Comparison of ENCODE assay signal across 19 mouse cellular contexts in genomic region chr1:150065684-150066083, GRCm38 (mm10). TPM values are rescaled to one million over a fixed set of nuclear protein-coding genes. Genes with fewer than 3 reads are reported as not detected.
"Had no signal": no experiment of that assay in that cellular context is flagged by ENCODE, and none has a peak within 500 bp of the region (broad histone marks: within the 10 kb centered on the region; RNA-seq: fewer than 3 reads in every experiment).

No protein-coding gene starts in this region.

- H3K27me3 ChIP-seq: lung, embryonic 15.5 days; megakaryocyte, embryonic 14.5 days; midbrain, embryonic 13.5 days; midbrain, embryonic 15.5 days; neural tube, embryonic 12.5 days; stomach, embryonic 15.5 days had no signal

- H3K9ac ChIP-seq: liver, postnatal 0 days; lung, embryonic 15.5 days; midbrain, embryonic 13.5 days; midbrain, embryonic 15.5 days; neural tube, embryonic 12.5 days; stomach, embryonic 15.5 days had no signal

- ATAC-seq: liver, postnatal 0 days; lung, postnatal 0 days; midbrain, embryonic 13.5 days; midbrain, embryonic 15.5 days had no signal

- DNase-seq: liver, postnatal 0 days; lung, adult 2 months; lung, postnatal 14 days; lung, postnatal 36 days; right cerebral cortex, postnatal 14 days; thymus, adult 2 months; thymus, postnatal 25 days; thymus, postnatal 4 days had no signal

- H3K4me3 ChIP-seq: lung, embryonic 15.5 days; megakaryocyte, embryonic 14.5 days; midbrain, embryonic 13.5 days; midbrain, embryonic 15.5 days; neural tube, embryonic 12.5 days; stomach, embryonic 15.5 days had no signal

- H3K36me3 ChIP-seq: lung, embryonic 15.5 days; midbrain, embryonic 13.5 days; midbrain, embryonic 15.5 days; neural tube, embryonic 12.5 days; stomach, embryonic 15.5 days had no signal

- H3K27ac ChIP-seq: lung, embryonic 15.5 days; macrophage; midbrain, embryonic 13.5 days; midbrain, embryonic 15.5 days; neural tube, embryonic 12.5 days; stomach, embryonic 15.5 days; stomach, postnatal 0 days had no signal

- H3K4me2 ChIP-seq: lung, embryonic 15.5 days; midbrain, embryonic 11.5 days; midbrain, embryonic 13.5 days; midbrain, embryonic 15.5 days; neural tube, embryonic 12.5 days; stomach, embryonic 15.5 days had no signal

- H3K4me1 ChIP-seq: lung, embryonic 15.5 days; midbrain, embryonic 13.5 days; midbrain, embryonic 15.5 days; neural tube, embryonic 12.5 days; stomach, embryonic 15.5 days had no signal

- H3K9me3 ChIP-seq: lung, embryonic 15.5 days; megakaryocyte, embryonic 14.5 days; midbrain, embryonic 13.5 days; midbrain, embryonic 15.5 days; neural tube, embryonic 12.5 days; stomach, embryonic 15.5 days had no signal

RNA-seq across cellular contexts. Expression of gene Ptgs2, which starts 34.1 kb away (rescaled TPM):
- polyA plus RNA-seq: liver, postnatal 0 days; midbrain, embryonic 13.5 days; testis, adult 2 months had no signal
